Comparison of ENCODE assay signal across 7 mouse cellular contexts in the genomic region with DNA sequence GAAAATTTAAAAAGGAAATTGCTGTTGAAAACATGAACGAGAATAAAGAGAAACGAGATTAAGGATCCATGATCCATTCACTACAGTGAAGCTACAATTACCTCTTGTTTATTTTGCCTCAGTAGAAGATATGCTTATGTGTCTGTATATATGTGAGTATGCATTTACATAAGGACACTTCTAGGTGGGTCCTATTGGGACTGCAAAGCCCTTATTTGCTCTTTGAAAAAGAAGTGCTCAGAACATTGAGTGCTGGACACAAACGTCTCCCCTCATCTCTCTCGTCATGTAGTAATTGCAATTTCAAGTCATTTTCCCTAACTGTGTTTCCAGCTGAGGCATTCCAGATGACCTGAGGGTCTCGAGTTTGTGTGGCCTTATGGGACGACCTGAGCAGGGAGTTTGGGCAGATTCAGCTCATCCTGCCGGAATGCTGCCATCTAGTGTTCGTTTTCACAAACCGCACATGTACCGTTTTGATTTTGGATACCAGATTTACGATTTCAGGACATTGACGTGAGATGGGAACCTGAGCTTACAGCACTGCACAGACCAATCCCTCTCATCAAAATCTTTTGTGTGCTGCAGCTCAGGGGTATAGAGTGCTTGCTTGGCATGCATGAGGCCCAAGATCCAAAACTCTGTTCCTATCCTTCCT. TPM values are rescaled to one million over a fixed set of nuclear protein-coding genes. Genes with fewer than 3 reads are reported as not detected.
DNase-seq lines count a peak whose midpoint lies in the region; ATAC-seq lines count a peak whose summit lies in the region.

No protein-coding gene starts in this region.

- H3K9me3 ChIP-seq in forebrain, embryonic 16.5 days (ENCODE audit: control insufficient read depth, low read length), result no peaks in the 10 kb centered on the region

- ATAC-seq in forebrain, embryonic 16.5 days, result peak; percentile 67

- H3K4me3 ChIP-seq in forebrain, embryonic 16.5 days (replicated peaks; ENCODE audit: low read length), result no peak overlapping the region

- H3K4me1 ChIP-seq in forebrain, embryonic 16.5 days (replicated peaks; ENCODE audit: control insufficient read depth, insufficient read depth, low read length), result no peaks in the 10 kb centered on the region

- H3K4me2 ChIP-seq in forebrain, embryonic 16.5 days (ENCODE audit: low read length), result no peak overlapping the region

- 19% methylated on average over 12 of the region's 12 CpGs for WGBS in forebrain, embryonic 16.5 days

- no peak overlapping the region for H3K27ac ChIP-seq in forebrain, embryonic 16.5 days (ENCODE audit: low read length)

- DNase-seq in 3134 (ENCODE audit: extremely low read depth, insufficient read length, low spot score) (peak; percentile 26), 3T3-L1 (ENCODE audit: low read depth, low spot score) (peak; percentile 82)
- DNase-seq in brain, embryonic 18.5 days (ENCODE audit: low read depth, low spot score), result peak; percentile 28
- peak; percentile 43 to 66 for DNase-seq in kidney, postnatal 36 days
- peak; percentile 49 for DNase-seq in lung, postnatal 36 days
- DNase-seq in right cerebral cortex, postnatal 4 days, result peak; percentile 39

- H3K27me3 ChIP-seq in forebrain, embryonic 16.5 days (replicated peaks; ENCODE audit: control insufficient read depth, insufficient read depth, low read length), result no peaks in the 10 kb centered on the region

- no peak overlapping the region for H3K9ac ChIP-seq in forebrain, embryonic 16.5 days (replicated peaks; ENCODE audit: low read depth, low read length)

- no peaks in the 10 kb centered on the region for H3K36me3 ChIP-seq in forebrain, embryonic 16.5 days (ENCODE audit: control insufficient read depth, insufficient read depth)

RNA-seq across cellular contexts. Expression of a gene that starts 27.5 kb away (rescaled TPM):
- not detected in 2 replicates for polyA plus RNA-seq in forebrain, embryonic 16.5 days (2015; fragmentation: Nextera tagmentation; extraction: Ambion mirVana)

RNA-seq across cellular contexts. Expression of a gene that starts 30.1 kb away (rescaled TPM):
- polyA plus RNA-seq in forebrain, embryonic 16.5 days (2015; fragmentation: Nextera tagmentation; extraction: Ambion mirVana), result 10.9 and 12.4 TPM in 2 replicates

Comparison
In these comparisons a context has a peak if more than half of its experiments do, and no peak if none do; other contexts are left out.
1. DNase-seq: peak in every context shown above with its lines; median percentile 82 in 3T3-L1; 54 in kidney, postnatal 36 days; 49 in lung, postnatal 36 days; 39 in right cerebral cortex, postnatal 4 days; 28 in brain, embryonic 18.5 days; 26 in 3134.